Mouse (Mus musculus): ENCODE measurements around the gene Gpr62. TPM values are rescaled to one million over a fixed set of nuclear protein-coding genes. Genes with fewer than 3 reads are reported as not detected.

Gpr62 gene
- polyA plus RNA-seq, 1 experiment = 22.5 TPM

- no peak overlapping the region for H3K27ac ChIP-seq (ENCODE audit: control insufficient read depth, insufficient read depth, low read depth, low read length)
- no peaks in the 10 kb centered on the region for H3K36me3 ChIP-seq (ENCODE audit: control insufficient read depth, insufficient read depth, low read length)
- no peaks in the 10 kb centered on the region for H3K27me3 ChIP-seq (ENCODE audit: control insufficient read depth, insufficient read depth, low read length)
- no peak overlapping the region for H3K4me3 ChIP-seq (ENCODE audit: control insufficient read depth, low read depth, low read length)
- peaks cover 11% of the 10 kb centered on the region for H3K4me1 ChIP-seq (ENCODE audit: control insufficient read depth, insufficient read depth, low read length)
- TF ChIP-seq CTCF (IDR thresholded peaks at IDR 0.05; ENCODE audit: control insufficient read depth, insufficient read depth, insufficient replicate concordance, low read depth, low read length) = no peak
- TF ChIP-seq POLR2A (IDR thresholded peaks at IDR 0.05; ENCODE audit: control insufficient read depth, low read depth, low read length) = no peak
Measured at GRCm38 (mm10) chr9:106469317-106469716, 3.6 kb upstream of the Gpr62 start.

GRCm38 (mm10) chr9:106467746-106468145 lies 2.0 kb upstream of the Gpr62 start:
- Histone ChIP-seq H3K27me3 (ENCODE audit: control insufficient read depth, insufficient read depth, low read length) (no peaks in the 10 kb centered on the region), H3K4me3 (ENCODE audit: control insufficient read depth, low read depth, low read length) (no peak overlapping the region), H3K36me3 (ENCODE audit: control insufficient read depth, insufficient read depth, low read length) (no peaks in the 10 kb centered on the region), H3K4me1 (ENCODE audit: control insufficient read depth, insufficient read depth, low read length) (peaks cover 12% of the 10 kb centered on the region), H3K27ac (ENCODE audit: control insufficient read depth, insufficient read depth, low read depth, low read length) (no peak overlapping the region)
- no peak for TF ChIP-seq CTCF (IDR thresholded peaks at IDR 0.05; ENCODE audit: control insufficient read depth, insufficient read depth, insufficient replicate concordance, low read depth, low read length)
- TF ChIP-seq POLR2A (IDR thresholded peaks at IDR 0.05; ENCODE audit: control insufficient read depth, low read depth, low read length) = no peak

GRCm38 (mm10) chr9:106466721-106467120 lies 983 bp upstream of the Gpr62 start:
- no peaks in the 10 kb centered on the region for H3K27me3 ChIP-seq (ENCODE audit: control insufficient read depth, insufficient read depth, low read length)
- no peak for TF ChIP-seq CTCF (IDR thresholded peaks at IDR 0.05; ENCODE audit: control insufficient read depth, insufficient read depth, insufficient replicate concordance, low read depth, low read length)
- no peak for TF ChIP-seq POLR2A (IDR thresholded peaks at IDR 0.05; ENCODE audit: control insufficient read depth, low read depth, low read length)
- H3K27ac ChIP-seq (ENCODE audit: control insufficient read depth, insufficient read depth, low read depth, low read length) = no peak overlapping the region
- H3K4me3 ChIP-seq (ENCODE audit: control insufficient read depth, low read depth, low read length) = no peak overlapping the region
- H3K4me1 ChIP-seq (ENCODE audit: control insufficient read depth, insufficient read depth, low read length) = peaks cover 11% of the 10 kb centered on the region
- H3K36me3 ChIP-seq (ENCODE audit: control insufficient read depth, insufficient read depth, low read length) = no peaks in the 10 kb centered on the region

GRCm38 (mm10) chr9:106464751-106465541 lies 792 bp downstream of the Gpr62 start:
- Histone ChIP-seq H3K4me1 (ENCODE audit: control insufficient read depth, insufficient read depth, low read length) (peaks cover 11% of the 10 kb centered on the region), H3K27ac (ENCODE audit: control insufficient read depth, insufficient read depth, low read depth, low read length) (0 out of 2 replicates have a peak overlapping the region, but pooled peaks have one; percentile 46), H3K27me3 (ENCODE audit: control insufficient read depth, insufficient read depth, low read length) (no peaks in the 10 kb centered on the region), H3K36me3 (ENCODE audit: control insufficient read depth, insufficient read depth, low read length) (no peaks in the 10 kb centered on the region), H3K4me3 (ENCODE audit: control insufficient read depth, low read depth, low read length) (peak overlapping the region; percentile 84)
- TF ChIP-seq POLR2A (IDR thresholded peaks at IDR 0.05; ENCODE audit: control insufficient read depth, low read depth, low read length) = no peak
- TF ChIP-seq CTCF (IDR thresholded peaks at IDR 0.05; ENCODE audit: control insufficient read depth, insufficient read depth, insufficient replicate concordance, low read depth, low read length) = no peak

GRCm38 (mm10) chr9:106463122-106464063 lies 2.3 kb downstream of the Gpr62 start:
- Histone ChIP-seq H3K4me3 (ENCODE audit: control insufficient read depth, low read depth, low read length) (no peak overlapping the region), H3K4me1 (ENCODE audit: control insufficient read depth, insufficient read depth, low read length) (peaks cover 11% of the 10 kb centered on the region), H3K27me3 (ENCODE audit: control insufficient read depth, insufficient read depth, low read length) (no peaks in the 10 kb centered on the region), H3K27ac (ENCODE audit: control insufficient read depth, insufficient read depth, low read depth, low read length) (no peak overlapping the region), H3K36me3 (ENCODE audit: control insufficient read depth, insufficient read depth, low read length) (no peaks in the 10 kb centered on the region)
- no peak for TF ChIP-seq POLR2A (IDR thresholded peaks at IDR 0.05; ENCODE audit: control insufficient read depth, low read depth, low read length)
- TF ChIP-seq CTCF (IDR thresholded peaks at IDR 0.05; ENCODE audit: control insufficient read depth, insufficient read depth, insufficient replicate concordance, low read depth, low read length) = no peak

GRCm38 (mm10) chr9:106462430-106462800 lies 3.3 kb downstream of the Gpr62 start:
- Histone ChIP-seq H3K4me1 (ENCODE audit: control insufficient read depth, insufficient read depth, low read length) (peaks cover 11% of the 10 kb centered on the region), H3K27ac (ENCODE audit: control insufficient read depth, insufficient read depth, low read depth, low read length) (no peak overlapping the region), H3K4me3 (ENCODE audit: control insufficient read depth, low read depth, low read length) (no peak overlapping the region), H3K36me3 (ENCODE audit: control insufficient read depth, insufficient read depth, low read length) (no peaks in the 10 kb centered on the region), H3K27me3 (ENCODE audit: control insufficient read depth, insufficient read depth, low read length) (no peaks in the 10 kb centered on the region)
- TF ChIP-seq POLR2A (IDR thresholded peaks at IDR 0.05; ENCODE audit: control insufficient read depth, low read depth, low read length) = no peak
- TF ChIP-seq CTCF (IDR thresholded peaks at IDR 0.05; ENCODE audit: control insufficient read depth, insufficient read depth, insufficient replicate concordance, low read depth, low read length) = no peak
